In the genomic region with DNA sequence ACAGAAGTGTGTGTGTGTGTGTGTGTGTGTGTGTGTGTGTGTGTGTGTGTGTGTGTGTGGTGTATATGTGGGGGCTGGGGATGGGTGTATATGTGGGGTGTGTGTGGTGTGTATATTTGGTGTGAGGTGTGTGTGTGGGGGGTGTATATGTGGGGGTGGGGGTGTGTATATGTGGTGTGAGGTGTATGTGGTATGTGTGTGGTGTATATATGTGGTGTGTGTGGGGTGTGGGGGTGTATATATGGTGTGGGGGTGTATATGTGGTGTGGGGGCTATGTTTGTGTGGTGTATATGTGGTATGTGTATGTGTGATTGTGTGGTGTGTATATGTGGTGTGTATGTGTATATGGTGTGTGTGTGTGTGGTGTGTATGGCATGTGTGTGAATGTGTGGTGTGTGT, we compare ENCODE assay signal across 24 mouse cellular contexts.
A peak's percentile ranks its signal among the peaks of the same experiment; 100 is the strongest.
DNase-seq lines count a peak whose midpoint lies in the region; ATAC-seq and TF ChIP-seq lines count a peak whose summit lies in the region.
"Had no signal": no experiment of that assay in that cellular context is flagged by ENCODE, and none has a peak within 500 bp of the region (broad histone marks: within the 10 kb centered on the region; RNA-seq: fewer than 3 reads in every experiment).

No protein-coding gene starts in this region.

- no peak overlapping the region for H3K9ac ChIP-seq in hindbrain, postnatal 0 days (replicated peaks; ENCODE audit: low read length)
- no peak overlapping the region for H3K9ac ChIP-seq in hindbrain, embryonic 13.5 days
- H3K9ac ChIP-seq in lung, embryonic 14.5 days, result no peak overlapping the region
- H3K9ac ChIP-seq in neural tube, embryonic 12.5 days, result no peak overlapping the region
- no peak overlapping the region for H3K9ac ChIP-seq in neural tube, embryonic 15.5 days (replicated peaks)
- H3K9ac ChIP-seq: hindbrain, embryonic 14.5 days; intestine, embryonic 15.5 days had no signal

- peaks cover 4% of the 10 kb centered on the region; the same call in 1 of the 2 replicates for H3K36me3 ChIP-seq in hindbrain, postnatal 0 days (ENCODE audit: insufficient read depth, low read length)
- H3K36me3 ChIP-seq in hindbrain, embryonic 13.5 days, result no peaks in the 10 kb centered on the region
- H3K36me3 ChIP-seq in lung, embryonic 14.5 days (ENCODE audit: insufficient read depth), result peaks cover 8% of the 10 kb centered on the region
- H3K36me3 ChIP-seq in neural tube, embryonic 12.5 days, result peaks cover 4% of the 10 kb centered on the region
- H3K36me3 ChIP-seq in neural tube, embryonic 15.5 days, result peaks cover 10% of the 10 kb centered on the region; the same call in 1 of the 2 replicates
- H3K36me3 ChIP-seq: intestine, embryonic 15.5 days had no signal

- H3K4me2 ChIP-seq in hindbrain, postnatal 0 days (ENCODE audit: low read depth, low read length), result no peak overlapping the region
- no peak overlapping the region for H3K4me2 ChIP-seq in hindbrain, embryonic 13.5 days
- H3K4me2 ChIP-seq in lung, embryonic 14.5 days, result no peak overlapping the region
- no peak overlapping the region for H3K4me2 ChIP-seq in neural tube, embryonic 12.5 days (replicated peaks)
- no peak overlapping the region for H3K4me2 ChIP-seq in neural tube, embryonic 15.5 days
- H3K4me2 ChIP-seq: heart, embryonic 11.5 days; hindbrain, embryonic 14.5 days; intestine, embryonic 15.5 days had no signal

- no peak for DNase-seq in hindbrain, postnatal 0 days (ENCODE audit: low spot score)
- no peak for DNase-seq in lung, embryonic 14.5 days
- no peak for DNase-seq in lung, postnatal 10 days
- no peak for DNase-seq in testis, postnatal 14 days (ENCODE audit: low spot score)
- DNase-seq: adrenal gland, postnatal 36 days; B cell, adult 2 months; cerebellum, adult 9-10 months; gastrocnemius, postnatal 10 days; heart, postnatal 14 days; kidney, adult 9 months; lung, adult 18-20 months; right cerebral cortex, postnatal 14 days; thymus, postnatal 14 days had no signal

- TF ChIP-seq CTCF in hindbrain, postnatal 0 days (IDR thresholded peaks at IDR 0.05; ENCODE audit: low read depth), result no peak
- TF ChIP-seq CTCF in lung, embryonic 14.5 days (IDR thresholded peaks at IDR 0.05; ENCODE audit: low read depth), result no peak

- no peak overlapping the region for H3K27ac ChIP-seq in hindbrain, postnatal 0 days
- no peak overlapping the region for H3K27ac ChIP-seq in hindbrain, embryonic 13.5 days
- no peak overlapping the region for H3K27ac ChIP-seq in lung, embryonic 14.5 days (ENCODE audit: low read depth)
- no peak overlapping the region for H3K27ac ChIP-seq in neural tube, embryonic 12.5 days
- no peak overlapping the region for H3K27ac ChIP-seq in neural tube, embryonic 15.5 days (replicated peaks)
- H3K27ac ChIP-seq: hindbrain, embryonic 14.5 days; intestine, embryonic 15.5 days; left cerebral cortex, adult 2 months had no signal

- no peaks in the 10 kb centered on the region for H3K27me3 ChIP-seq in hindbrain, postnatal 0 days (ENCODE audit: insufficient read depth, low read length)
- no peaks in the 10 kb centered on the region for H3K27me3 ChIP-seq in hindbrain, embryonic 13.5 days
- no peaks in the 10 kb centered on the region for H3K27me3 ChIP-seq in lung, embryonic 14.5 days (ENCODE audit: insufficient read depth, low read length)
- no peaks in the 10 kb centered on the region for H3K27me3 ChIP-seq in neural tube, embryonic 12.5 days (replicated peaks)
- H3K27me3 ChIP-seq in neural tube, embryonic 15.5 days (replicated peaks), result no peaks in the 10 kb centered on the region
- H3K27me3 ChIP-seq: CH12.LX; intestine, embryonic 15.5 days; Patski had no signal

- H3K9me3 ChIP-seq in hindbrain, postnatal 0 days (ENCODE audit: low read length), result no peaks in the 10 kb centered on the region
- H3K9me3 ChIP-seq in hindbrain, embryonic 13.5 days, result no peaks in the 10 kb centered on the region
- H3K9me3 ChIP-seq in lung, embryonic 14.5 days (ENCODE audit: low read depth, low read length), result no peaks in the 10 kb centered on the region
- H3K9me3 ChIP-seq in neural tube, embryonic 12.5 days, result no peaks in the 10 kb centered on the region
- no peaks in the 10 kb centered on the region for H3K9me3 ChIP-seq in neural tube, embryonic 15.5 days (replicated peaks)
- H3K9me3 ChIP-seq: G1E; intestine, embryonic 15.5 days had no signal

- H3K4me1 ChIP-seq in hindbrain, postnatal 0 days (ENCODE audit: insufficient read depth, low read length), result no peaks in the 10 kb centered on the region
- no peaks in the 10 kb centered on the region for H3K4me1 ChIP-seq in hindbrain, embryonic 13.5 days (replicated peaks)
- no peaks in the 10 kb centered on the region for H3K4me1 ChIP-seq in lung, embryonic 14.5 days (ENCODE audit: insufficient read depth)
- H3K4me1 ChIP-seq in neural tube, embryonic 12.5 days, result peaks cover 4% of the 10 kb centered on the region; the same call in 1 of the 2 replicates
- no peaks in the 10 kb centered on the region for H3K4me1 ChIP-seq in neural tube, embryonic 15.5 days
- H3K4me1 ChIP-seq: intestine, embryonic 15.5 days had no signal

- H3K4me3 ChIP-seq in hindbrain, postnatal 0 days (ENCODE audit: low read length), result no peak overlapping the region
- no peak overlapping the region for H3K4me3 ChIP-seq in hindbrain, embryonic 13.5 days
- H3K4me3 ChIP-seq in lung, embryonic 14.5 days (ENCODE audit: low read depth, low read length), result no peak overlapping the region
- H3K4me3 ChIP-seq in neural tube, embryonic 12.5 days, result no peak overlapping the region
- no peak overlapping the region for H3K4me3 ChIP-seq in neural tube, embryonic 15.5 days (replicated peaks)
- H3K4me3 ChIP-seq: intestine, embryonic 15.5 days; left cerebral cortex, adult 2 months had no signal

- peak; percentile 32; the same call in 1 of the 2 replicates for ATAC-seq in hindbrain, postnatal 0 days
- ATAC-seq in hindbrain, embryonic 13.5 days (ENCODE audit: low FRiP score), result no peak; the same call in 1 of the 2 replicates
- peak; percentile 28; the same call in 1 of the 2 replicates for ATAC-seq in lung, embryonic 14.5 days (ENCODE audit: insufficient read depth)
- peak; percentile 21; the same call in 1 of the 2 replicates for ATAC-seq in neural tube, embryonic 12.5 days (ENCODE audit: low FRiP score, low read depth)
- ATAC-seq in neural tube, embryonic 15.5 days (ENCODE audit: low FRiP score), result no peak
- ATAC-seq: forebrain, embryonic 16.5 days; intestine, embryonic 15.5 days; Patski had no signal

Comparison
In these comparisons a context has a peak if more than half of its experiments do, and no peak if none do; other contexts are left out.
1. ATAC-seq: peak in hindbrain, postnatal 0 days (single experiment), lung, embryonic 14.5 days (single experiment) and neural tube, embryonic 12.5 days (single experiment); none in hindbrain, embryonic 13.5 days (single experiment) and neural tube, embryonic 15.5 days (single experiment).